Mouse (Mus musculus): ENCODE results near the gene Sar1b. TPM values are rescaled to one million over a fixed set of nuclear protein-coding genes. Genes with fewer than 3 reads are reported as not detected.

Sar1b gene
- polyA plus RNA-seq, 1 experiment = 181 TPM

GRCm38 (mm10) chr11:51805221-51805981, 41.9 kb downstream of the Sar1b start:
- no peaks in the 10 kb centered on the region for H3K4me1 ChIP-seq (ENCODE audit: control insufficient read depth, insufficient read depth, insufficient read length, low read length)
- peak overlapping the region; percentile 48 for H3K27ac ChIP-seq (replicated peaks; ENCODE audit: low read depth, low read length)
- peak overlapping the region; percentile 69 for H3K4me3 ChIP-seq (ENCODE audit: insufficient read depth, low read depth, low read length)

- Histone ChIP-seq H3K4me3 (ENCODE audit: insufficient read depth, low read depth, low read length) (no peak overlapping the region), H3K4me1 (ENCODE audit: control insufficient read depth, insufficient read depth, insufficient read length, low read length) (no peaks in the 10 kb centered on the region), H3K27ac (replicated peaks; ENCODE audit: low read depth, low read length) (no peak overlapping the region)
Observed at GRCm38 (mm10) chr11:51807108-51807879, 43.8 kb downstream of the Sar1b start.

- H3K27ac ChIP-seq (replicated peaks; ENCODE audit: low read depth, low read length) = no peak overlapping the region
- H3K4me1 ChIP-seq (ENCODE audit: control insufficient read depth, insufficient read depth, insufficient read length, low read length) = no peaks in the 10 kb centered on the region
- H3K4me3 ChIP-seq (ENCODE audit: insufficient read depth, low read depth, low read length) = no peak overlapping the region
Observed at GRCm38 (mm10) chr11:51809632-51810224, 46.2 kb downstream of the Sar1b start.

- no peak overlapping the region for H3K4me3 ChIP-seq (ENCODE audit: insufficient read depth, low read depth, low read length)
- H3K4me1 ChIP-seq (ENCODE audit: control insufficient read depth, insufficient read depth, insufficient read length, low read length) = no peaks in the 10 kb centered on the region
- no peak overlapping the region for H3K27ac ChIP-seq (replicated peaks; ENCODE audit: low read depth, low read length)
Observed at GRCm38 (mm10) chr11:51811230-51811629, 47.7 kb downstream of the Sar1b start.

DNA sequence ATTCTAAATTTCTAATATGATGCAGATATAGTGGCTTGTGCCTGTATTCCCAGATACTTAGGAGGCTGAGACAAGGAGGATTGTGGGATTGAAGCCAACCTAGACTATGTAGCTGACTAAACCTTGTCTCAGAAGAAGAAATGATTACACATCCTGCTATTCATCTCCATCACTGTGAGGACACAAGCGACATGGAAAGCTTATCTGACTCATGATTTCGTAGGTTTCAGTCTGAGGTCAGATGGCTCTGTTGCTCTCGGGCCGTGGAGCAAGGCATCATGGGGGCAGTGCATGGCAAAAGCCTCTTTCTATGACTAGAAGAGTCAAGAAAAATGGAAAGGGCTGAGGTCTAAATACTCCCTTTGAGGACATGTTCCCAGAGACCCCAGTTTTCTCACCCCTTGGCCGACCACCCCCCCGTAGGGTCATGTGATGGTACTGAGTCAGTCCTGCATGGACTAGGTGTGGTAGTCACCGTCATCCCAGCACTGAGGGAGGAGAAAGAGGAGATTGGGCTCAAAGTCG, 48.6 kb downstream of the Sar1b start:
- Histone ChIP-seq H3K27ac (replicated peaks; ENCODE audit: low read depth, low read length) (no peak overlapping the region), H3K4me3 (ENCODE audit: insufficient read depth, low read depth, low read length) (no peak overlapping the region), H3K4me1 (ENCODE audit: control insufficient read depth, insufficient read depth, insufficient read length, low read length) (no peaks in the 10 kb centered on the region)

GRCm38 (mm10) chr11:51817756-51818155, 54.3 kb downstream of the Sar1b start:
- H3K27ac ChIP-seq (replicated peaks; ENCODE audit: low read depth, low read length) = no peak overlapping the region

DNA sequence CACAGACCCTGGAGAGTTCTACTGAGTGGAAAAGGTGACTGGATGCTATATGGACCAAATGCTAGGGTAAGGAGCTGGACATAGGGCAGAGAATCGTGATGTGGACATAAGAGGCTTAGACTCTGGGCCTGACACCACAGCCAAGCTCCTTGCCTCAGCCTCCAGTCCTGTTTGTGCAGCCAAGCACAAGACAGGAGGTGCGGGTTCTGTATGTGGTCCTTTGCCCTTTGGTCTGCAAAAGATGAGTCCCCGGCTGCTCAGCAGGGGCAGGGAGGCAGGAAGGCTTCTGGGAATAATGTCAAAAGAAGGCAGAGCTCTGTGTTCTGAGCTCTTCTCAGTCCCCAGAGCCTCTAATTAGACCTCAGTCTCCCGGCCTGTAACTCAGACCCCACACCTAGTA, 55.4 kb downstream of the Sar1b start:
- no peak overlapping the region for H3K4me3 ChIP-seq (ENCODE audit: insufficient read depth, low read depth, low read length)
- peaks cover 2% of the 10 kb centered on the region for H3K4me1 ChIP-seq (ENCODE audit: control insufficient read depth, insufficient read depth, insufficient read length, low read length)
- H3K27ac ChIP-seq (replicated peaks; ENCODE audit: low read depth, low read length) = no peak overlapping the region

More at GRCm38 (mm10) chr11:51817756-51818155, 54.3 kb downstream of the Sar1b start:
- no peak overlapping the region for H3K4me3 ChIP-seq (ENCODE audit: insufficient read depth, low read depth, low read length)
- no peaks in the 10 kb centered on the region; the same call in none of the 2 replicates for H3K4me1 ChIP-seq (ENCODE audit: control insufficient read depth, insufficient read depth, insufficient read length, low read length)

- H3K4me3 ChIP-seq (ENCODE audit: insufficient read depth, low read depth, low read length) = no peak overlapping the region
- peaks cover 6% of the 10 kb centered on the region for H3K4me1 ChIP-seq (ENCODE audit: control insufficient read depth, insufficient read depth, insufficient read length, low read length)
- H3K27ac ChIP-seq (replicated peaks; ENCODE audit: low read depth, low read length) = no peak overlapping the region
Observed at GRCm38 (mm10) chr11:51819964-51820363, 56.5 kb downstream of the Sar1b start.

DNA sequence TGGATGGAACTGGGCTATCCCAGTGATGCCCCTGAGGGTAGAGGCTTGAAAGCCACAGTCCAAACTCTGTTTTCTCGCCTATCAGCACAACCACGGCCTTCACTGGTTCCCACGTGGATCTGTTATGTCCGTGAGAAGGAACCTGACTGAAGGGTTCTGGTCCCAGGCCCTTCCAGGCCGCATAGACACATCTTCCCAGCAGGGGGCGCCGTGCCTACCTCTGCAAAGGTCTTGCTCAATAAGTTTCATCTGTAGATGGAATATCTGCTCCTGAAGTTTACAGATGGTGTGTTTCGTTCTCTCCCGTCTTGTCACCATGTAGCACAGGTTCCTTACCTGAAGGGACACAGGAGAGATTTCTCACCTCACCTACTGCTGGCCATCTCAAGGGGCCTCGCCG, 57.4 kb downstream of the Sar1b start:
- H3K4me1 ChIP-seq (ENCODE audit: control insufficient read depth, insufficient read depth, insufficient read length, low read length) = peaks cover 6% of the 10 kb centered on the region
- H3K27ac ChIP-seq (replicated peaks; ENCODE audit: low read depth, low read length) = no peak overlapping the region
- no peak overlapping the region for H3K4me3 ChIP-seq (ENCODE audit: insufficient read depth, low read depth, low read length)

- Histone ChIP-seq H3K4me1 (ENCODE audit: control insufficient read depth, insufficient read depth, insufficient read length, low read length) (peaks cover 6% of the 10 kb centered on the region), H3K27ac (replicated peaks; ENCODE audit: low read depth, low read length) (no peak overlapping the region), H3K4me3 (ENCODE audit: insufficient read depth, low read depth, low read length) (no peak overlapping the region)
Observed at GRCm38 (mm10) chr11:51822736-51823135, 59.2 kb downstream of the Sar1b start.

DNA sequence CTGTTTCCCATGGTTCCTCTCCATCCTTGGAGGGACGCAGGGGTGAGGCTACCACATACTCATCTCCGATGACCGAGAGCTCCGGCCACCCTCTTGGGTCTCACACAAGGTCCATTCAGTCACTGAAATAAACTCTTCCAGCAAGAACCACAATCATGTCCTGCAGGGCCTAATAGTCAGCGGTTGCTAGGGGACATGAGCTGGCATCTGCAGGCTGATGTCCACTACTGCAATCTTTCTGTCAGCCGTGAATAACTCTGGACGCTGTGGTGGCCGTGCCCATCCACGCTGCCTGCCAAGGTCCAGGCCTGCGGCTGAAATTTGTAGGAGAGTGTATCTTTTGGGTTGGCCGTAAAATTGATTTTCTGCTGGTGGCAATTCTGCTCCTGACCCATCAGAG, 59.8 kb downstream of the Sar1b start:
- H3K4me1 ChIP-seq (ENCODE audit: control insufficient read depth, insufficient read depth, insufficient read length, low read length) = peaks cover 6% of the 10 kb centered on the region
- no peak overlapping the region for H3K27ac ChIP-seq (replicated peaks; ENCODE audit: low read depth, low read length)
- no peak overlapping the region for H3K4me3 ChIP-seq (ENCODE audit: insufficient read depth, low read depth, low read length)

- Histone ChIP-seq H3K4me1 (ENCODE audit: control insufficient read depth, insufficient read depth, insufficient read length, low read length) (peaks cover 6% of the 10 kb centered on the region), H3K4me3 (ENCODE audit: insufficient read depth, low read depth, low read length) (no peak overlapping the region), H3K27ac (replicated peaks; ENCODE audit: low read depth, low read length) (0 out of 2 replicates have a peak overlapping the region, but pooled peaks have one; percentile 6)
Observed at GRCm38 (mm10) chr11:51823963-51824753, 60.7 kb downstream of the Sar1b start.

DNA sequence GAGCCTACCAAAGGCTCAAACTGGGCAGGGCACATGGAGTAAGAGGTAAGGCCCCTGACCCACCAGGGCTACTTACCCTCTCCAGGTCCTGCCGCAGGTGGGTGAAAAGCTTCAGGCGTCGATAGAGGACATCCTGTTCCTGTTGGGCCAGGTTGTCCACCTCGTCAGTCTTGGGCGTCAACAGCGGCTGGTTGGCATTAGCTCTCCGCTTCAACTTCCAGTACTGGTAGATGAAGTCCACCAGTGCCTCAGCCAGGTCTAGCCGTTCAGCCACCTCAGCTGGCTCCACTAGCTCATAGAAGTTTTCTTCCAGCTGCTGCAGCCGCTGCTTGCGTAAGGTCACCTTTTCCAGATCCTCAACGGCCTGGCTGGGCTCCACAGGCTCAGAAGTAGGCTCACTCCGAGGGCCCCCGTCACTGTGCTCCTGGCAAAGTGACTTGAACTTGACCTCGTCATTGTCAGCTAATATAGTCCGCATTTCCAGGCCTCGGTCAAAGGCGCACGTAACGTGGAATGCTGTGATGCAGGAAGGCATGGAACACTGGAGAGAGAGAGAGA, 61.5 kb downstream of the Sar1b start:
- H3K4me3 ChIP-seq (ENCODE audit: insufficient read depth, low read depth, low read length) = no peak overlapping the region

More for the DNA sequence above, 61.5 kb downstream of the Sar1b start:
- no peak overlapping the region for H3K27ac ChIP-seq (replicated peaks; ENCODE audit: low read depth, low read length)
- peaks cover 6% of the 10 kb centered on the region for H3K4me1 ChIP-seq (ENCODE audit: control insufficient read depth, insufficient read depth, insufficient read length, low read length)

Data from brown adipose tissue, adult 24 weeks (tissue).